Mouse (Mus musculus) A20 (cell line): ENCODE measurements around the gene Cmas.

ENCODE experiments used
- DNase-seq: peaks from one replicate; pipeline ENCODE4 v3.0.0-alpha.2; 2011; ENCODE audit warnings: low read depth, low spot score

The Cmas gene

DNA sequence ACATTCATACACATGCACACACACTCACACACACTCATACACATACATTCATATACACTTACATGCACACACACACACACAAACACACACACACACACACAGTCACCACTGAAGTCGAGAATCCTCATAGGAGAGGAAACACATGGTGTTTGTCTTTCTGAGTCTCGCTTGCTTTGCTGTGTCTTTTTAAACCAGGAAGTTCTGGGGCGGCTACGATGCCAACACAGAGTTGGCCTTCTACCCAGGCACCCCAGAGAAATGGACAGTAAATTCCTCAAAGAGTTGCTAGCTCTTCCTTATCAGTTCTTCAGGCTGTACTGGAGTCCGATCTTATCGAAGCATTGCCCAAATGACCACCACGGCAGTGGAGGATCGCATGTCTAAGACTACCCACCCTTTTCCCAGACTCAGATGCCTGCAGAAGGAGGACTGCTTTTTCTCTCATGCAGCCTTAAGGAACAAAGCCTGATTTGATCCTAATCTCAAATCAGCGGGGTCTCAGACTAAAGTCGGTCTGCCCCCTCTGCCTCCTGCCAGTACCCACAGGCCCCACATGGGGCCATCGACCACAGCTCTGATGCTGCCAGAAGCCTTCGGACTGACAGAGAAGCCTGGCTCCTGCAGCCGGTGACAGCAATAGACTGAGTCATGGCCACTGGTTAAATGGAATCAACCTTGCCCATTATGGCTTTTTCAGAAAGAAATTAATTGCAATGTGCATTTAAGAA is 35.9 kb downstream of the Cmas start:
- DNase-seq, result no peak

DNA sequence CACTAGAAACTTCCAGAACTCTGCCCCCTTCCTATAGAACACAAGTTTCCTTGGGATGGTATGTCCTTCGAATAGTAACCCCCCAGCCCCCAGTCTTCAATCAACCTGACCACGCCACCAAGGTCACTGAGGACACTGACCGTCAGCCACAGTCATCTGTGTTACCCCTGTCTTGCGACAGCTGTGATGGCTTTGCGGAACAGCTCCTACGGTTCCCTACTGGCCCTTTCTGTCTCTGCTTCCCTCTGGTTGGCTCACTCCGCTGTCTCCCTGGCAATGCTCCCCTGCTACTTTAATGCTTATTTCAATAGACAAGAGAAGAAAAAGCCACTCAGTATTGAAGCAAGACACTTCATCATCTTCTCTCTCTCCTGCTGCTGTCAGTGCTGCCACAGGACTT is 37.0 kb downstream of the Cmas start:
- DNase-seq, result no peak

DNA sequence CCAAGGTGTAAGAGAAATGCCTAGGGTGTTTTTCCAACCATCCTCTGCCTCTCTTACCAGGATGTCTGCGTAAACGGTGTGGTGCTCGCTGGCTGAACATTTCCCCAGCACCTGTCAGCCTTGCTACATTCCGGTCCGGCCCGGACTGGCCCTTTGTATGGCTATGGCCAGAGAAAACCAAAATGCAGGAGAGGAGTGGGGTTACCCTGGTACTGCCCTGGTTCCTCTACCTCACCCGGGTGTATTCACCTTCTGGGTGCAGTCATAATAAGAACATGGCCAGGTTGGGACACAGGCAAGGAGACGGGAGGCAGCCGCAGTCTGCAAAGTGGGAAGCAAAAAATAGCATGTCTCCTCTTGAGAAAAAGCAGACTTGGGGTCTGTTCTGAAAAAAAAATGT is 38.6 kb downstream of the Cmas start:
- no peak for DNase-seq

DNA sequence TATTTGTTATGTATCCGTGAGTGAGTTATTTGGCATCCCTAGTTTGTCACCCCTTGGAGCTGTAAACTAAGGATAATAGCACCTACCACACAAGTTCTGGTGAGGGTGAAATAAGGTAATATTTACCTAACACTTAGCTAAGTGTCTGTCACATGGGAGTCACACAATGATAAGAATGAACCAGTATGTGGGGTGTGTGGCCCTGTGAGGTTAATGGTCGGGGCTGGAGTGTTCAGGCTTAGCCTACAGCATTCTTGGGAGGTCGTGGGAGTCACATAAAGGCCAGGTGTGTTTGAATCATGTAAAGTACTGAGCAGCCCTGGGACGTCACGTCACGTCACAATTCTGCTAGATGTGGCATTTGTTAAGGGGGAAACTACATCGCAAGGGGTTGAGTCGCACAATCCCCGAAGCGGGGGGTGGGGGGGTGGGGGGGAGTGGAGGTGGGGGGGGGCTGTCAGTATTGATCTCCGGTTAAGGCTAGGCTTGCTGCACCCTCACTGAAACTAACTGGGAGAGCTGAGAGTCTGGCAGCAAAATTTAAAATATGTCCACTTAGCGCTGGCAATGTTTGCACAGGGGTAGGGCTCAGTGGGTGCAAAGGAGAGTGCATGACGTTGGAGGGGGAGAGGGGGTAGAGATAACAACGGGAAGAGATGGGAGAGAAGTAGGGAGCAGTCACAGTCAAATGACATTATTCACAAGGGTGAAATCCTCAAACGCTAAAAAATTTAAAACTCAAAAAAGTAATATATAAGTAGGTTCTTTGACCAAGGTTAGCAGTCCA is 39.4 kb downstream of the Cmas start:
- DNase-seq, result no peak

DNA sequence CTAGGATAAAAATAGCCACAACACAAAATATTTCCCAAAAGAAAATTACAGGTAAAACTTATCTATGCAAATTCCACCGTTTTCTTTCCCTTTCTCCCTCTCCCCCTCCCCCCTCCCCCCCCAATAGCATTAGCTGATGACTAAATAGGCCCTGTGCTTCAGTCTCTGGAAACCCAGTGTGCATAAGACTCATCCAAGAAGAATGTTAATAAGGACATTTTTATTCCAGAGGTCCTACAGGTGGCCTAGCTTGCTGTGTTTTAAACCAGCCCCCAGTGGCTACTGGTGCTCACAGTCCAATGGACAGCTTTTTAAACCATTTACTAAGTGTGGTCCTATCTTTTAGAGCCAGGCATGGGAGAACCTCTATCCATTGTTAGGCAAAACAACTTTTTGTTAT is 41.5 kb downstream of the Cmas start:
- no peak for DNase-seq

DNA sequence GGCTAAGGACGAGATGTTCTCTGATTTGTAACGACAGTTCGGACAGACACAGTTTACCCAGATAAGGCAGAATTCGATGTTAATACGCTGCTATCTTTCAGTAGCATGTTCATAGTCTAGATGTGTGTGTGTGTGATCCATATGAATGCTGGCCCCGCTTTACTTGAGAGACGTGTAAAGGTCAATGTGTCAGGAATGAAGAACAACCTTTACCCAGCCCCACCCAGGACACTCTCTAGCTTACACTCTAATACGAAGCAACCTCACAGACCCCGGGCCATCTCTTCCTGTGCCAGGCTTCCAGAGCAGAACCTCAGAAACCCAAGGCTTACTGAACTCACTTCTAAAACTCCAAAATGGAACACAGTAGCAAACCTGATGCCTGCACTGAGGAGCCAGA is 42.4 kb downstream of the Cmas start:
- no peak for DNase-seq

DNA sequence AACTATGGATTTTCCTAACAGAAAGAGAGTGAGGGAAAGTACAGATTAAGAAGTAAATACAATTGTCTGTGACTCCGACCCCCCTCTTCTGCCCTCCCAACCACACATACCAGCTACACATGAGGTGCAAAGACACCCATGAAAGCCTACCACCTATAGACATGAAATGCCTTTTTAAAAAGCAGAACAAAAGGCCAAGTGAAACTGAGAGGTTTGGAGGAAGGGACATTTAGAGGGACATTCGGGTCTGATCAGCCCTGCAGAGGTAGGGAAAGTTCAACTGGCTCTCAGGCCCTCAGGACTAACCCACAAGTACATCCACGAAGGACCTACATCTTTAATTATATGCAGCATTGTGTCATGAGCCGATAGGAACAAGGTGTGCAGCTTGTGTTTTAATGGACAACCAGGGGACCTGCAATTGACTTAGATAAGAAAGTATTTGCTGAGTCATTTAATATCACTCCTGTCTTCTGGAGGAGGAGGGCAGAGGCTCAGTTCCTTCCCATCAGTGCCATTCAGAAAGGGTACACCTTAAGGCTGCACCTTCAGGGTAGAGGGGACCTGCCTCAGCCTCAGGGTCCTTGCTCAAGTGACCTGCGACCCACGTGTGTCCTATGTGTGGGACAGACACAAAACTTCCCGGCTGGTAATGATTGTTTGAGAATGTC is 43.4 kb downstream of the Cmas start:
- DNase-seq, result no peak

DNA sequence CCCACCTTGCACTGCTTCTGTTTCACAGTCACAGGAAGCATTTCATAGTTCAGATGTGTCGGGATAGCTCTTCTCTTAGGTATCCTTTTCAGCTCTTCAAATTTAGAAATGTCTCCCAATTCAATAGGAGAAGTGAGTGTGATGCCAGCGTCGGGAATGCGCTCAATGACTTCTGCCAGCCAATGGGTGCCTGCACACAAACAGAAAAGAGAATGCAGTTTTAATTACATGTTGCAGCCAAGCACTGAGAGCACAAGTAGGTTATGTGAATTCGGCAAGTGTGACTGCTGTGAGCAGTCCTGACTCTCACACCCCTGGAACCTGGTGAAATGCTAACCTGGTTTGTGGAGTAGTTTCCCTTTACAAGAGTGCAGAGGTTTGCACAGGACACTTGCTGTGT is 45.2 kb downstream of the Cmas start:
- no peak for DNase-seq

DNA sequence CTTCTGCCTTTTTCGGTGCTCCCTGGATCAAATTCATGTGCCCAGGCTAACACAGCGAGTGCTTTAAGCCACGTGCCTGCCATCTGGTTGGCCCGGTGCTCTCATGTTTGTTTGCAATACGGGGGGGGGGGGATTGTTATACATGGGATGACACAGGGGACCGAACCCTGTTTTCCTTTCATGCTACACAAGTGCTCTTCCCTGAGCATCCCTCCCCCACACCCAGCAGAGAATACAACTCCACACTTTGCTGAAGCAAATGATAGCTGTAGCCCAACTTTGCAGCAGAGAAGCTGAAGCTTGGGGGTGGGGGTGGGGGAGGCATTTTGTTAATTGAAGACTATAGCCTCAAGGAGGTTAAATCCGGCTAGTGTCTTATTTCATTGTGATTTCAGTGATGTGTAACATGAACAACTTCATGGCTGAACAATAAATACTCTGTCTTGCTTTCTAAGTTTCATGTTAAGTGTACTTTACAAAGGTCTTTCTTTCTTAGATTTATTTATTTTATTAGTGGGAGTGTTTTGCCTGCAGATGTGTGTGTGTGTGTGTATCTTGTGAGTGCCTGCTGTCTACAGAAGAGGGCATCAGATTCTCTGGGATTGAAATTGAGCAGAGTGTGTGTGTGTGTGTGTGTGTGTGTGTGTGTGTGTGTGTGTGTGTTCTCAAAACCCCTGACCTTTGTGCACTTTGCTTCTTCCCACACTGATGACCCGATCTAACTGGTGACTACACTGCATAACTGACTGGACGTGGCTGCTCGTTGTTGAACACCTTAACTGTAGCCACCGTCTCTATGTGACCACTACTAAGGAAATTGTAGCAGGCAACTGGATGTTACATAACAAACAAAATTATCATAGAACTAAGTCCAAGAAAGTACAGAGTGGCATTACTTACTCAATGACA is 46.4 kb downstream of the Cmas start:
- no peak for DNase-seq

DNA sequence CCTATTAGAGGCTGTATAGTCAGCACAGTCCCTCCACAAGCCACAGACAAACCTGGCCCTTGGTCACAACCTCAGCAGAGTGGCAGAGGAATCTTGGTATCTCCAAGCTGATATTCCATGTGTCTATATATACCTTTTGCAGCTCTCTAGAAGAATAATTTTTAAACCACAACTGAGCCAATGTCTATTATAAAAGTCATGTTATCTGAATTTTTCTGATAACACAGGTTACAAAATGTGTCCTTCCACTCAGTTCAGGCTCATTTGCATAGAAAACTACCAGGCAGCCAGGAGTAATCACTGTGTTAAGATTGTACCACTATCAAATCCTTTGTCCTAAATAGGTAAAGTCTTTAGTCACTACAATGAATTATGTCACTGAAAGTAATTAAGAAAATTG is 47.9 kb downstream of the Cmas start, which contains the start of gene Sult6b2:
Sult6b2 (minus strand) TSS at position 101 of the 400 bp plus-strand sequence.
- no peak for DNase-seq

DNA sequence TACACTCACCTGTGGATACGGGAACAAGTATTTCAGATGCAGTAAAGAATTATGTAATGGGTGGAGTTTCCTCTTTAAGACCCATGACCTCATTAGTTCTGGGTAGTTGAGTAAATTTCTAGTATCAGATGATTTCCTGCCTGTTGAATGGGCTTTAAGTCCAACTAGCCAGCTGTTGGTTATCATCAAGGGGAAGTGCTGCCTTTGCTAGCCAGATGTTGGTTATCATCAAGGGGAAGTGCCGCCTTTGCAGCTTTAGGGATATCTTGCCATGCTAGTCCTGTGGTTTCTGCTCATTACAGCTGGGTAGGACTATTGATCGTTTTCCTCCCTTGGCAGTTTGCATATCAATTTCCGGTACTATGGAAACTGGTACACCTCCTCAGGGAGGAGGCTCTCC is 49.8 kb downstream of the Cmas start:
- peak; percentile 34 for DNase-seq

DNA sequence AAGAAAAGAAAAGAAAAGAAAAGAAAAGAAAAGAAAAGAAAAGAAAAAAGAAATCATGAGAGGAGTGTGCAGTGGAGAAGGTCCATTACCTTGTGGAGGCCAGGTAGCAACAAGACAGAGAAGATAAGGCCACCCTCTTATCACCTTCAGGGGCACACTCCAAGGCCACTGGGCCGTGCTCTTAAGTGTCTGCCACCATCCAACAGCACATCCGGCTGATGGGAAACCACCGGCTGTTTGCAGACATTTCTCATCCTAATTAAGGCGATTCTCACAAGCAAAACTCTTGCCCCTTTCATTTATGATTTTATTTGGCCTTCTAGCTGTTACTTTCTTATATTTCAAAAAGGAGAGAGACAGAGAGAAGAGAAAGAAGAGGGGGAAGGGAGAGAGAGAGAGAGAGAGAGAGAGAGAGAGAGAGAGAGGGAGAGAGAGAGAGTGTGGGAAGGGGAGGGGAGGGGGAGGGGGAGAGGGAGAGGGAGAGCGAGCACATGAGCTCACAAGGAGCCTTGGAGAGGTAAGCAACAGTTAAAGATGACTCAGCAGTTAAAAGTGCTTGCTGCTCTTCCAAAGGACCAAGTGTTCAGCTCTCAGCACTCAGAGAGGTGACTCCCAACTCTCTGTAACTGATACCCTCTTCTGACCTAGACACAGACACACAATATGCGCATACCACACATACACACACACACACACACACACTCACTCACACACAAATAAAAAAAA is 53.0 kb downstream of the Cmas start:
- peak; percentile 9 for DNase-seq

DNA sequence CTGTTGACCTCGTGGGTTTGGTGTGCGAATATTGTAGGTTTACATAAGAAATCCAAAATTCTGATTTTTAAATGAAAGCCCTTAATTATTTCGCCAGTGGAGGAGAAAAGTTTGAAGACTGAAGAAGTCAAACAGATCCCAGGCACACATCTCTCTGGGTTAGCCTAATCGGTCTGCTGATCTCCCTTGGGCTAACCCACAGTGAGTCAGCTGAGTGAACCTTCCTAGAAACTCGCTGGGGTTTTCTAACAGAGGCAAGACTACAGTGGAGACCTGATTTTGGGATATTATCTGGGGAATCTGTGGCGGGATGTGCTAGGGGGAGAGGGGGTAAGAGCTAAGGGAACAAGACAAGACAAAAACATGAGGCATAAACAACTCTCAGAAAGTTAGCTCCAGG is 53.8 kb downstream of the Cmas start:
- no peak for DNase-seq

DNA sequence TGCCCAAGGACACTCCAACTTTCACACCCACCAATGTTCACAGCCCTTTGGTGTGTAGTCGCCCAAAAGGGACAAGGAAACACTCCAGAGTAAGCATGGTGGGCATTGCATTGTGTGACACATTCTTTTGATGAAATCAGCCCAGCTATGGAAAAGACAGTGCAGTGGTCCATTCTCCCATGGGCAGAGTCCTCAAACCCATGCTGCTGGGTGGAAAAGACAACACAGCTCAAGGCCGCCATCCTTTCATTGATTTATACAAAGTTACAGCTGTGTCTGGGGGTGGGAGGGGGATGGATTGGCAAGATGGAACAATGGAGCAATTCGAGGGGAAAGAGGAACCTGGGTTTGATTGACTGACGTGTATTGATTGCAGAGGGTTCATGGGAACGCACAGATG is 56.5 kb downstream of the Cmas start:
- no peak for DNase-seq

DNA sequence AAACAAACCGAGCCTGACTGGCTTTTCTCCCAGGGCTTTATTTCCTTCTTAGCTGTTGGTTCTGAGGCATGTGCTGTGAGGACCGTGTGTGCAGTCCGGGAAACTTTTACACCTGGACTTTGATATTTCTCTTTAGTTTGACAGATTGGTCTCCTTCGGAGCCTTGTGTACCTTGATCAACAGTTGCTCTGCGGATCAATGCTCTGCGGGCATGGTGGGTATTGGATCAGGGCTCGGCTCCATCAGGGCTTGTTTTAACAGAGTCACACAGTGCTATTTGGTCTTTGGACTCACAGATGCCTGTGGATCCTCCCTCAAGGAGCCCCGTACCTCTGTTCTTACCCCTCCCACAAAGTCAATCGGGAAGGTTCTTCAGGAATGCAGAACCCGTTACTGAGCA is 57.5 kb downstream of the Cmas start:
- DNase-seq, result no peak

DNA sequence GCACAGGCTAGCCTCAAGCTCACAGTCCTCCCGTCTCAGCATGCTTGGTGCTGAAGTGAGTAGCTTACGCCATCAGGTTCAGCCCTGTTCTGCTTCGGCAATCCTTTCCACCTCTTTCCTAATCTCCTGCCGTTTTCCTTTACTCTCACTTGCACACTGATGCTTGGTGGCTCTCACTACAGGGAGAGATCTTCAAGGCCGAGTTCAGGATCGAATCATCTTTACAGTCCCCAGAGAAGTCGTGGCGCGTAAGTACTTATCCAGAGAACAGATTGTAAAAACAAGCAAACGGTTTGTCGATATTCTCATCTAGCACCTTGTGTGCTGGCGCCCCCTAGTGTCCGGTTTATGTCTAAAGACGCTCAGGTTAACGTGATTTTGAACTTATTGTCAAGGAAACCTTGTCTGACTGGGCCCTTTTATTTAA is 58.0 kb downstream of the Cmas start:
- DNase-seq, result peak; percentile 88

DNA sequence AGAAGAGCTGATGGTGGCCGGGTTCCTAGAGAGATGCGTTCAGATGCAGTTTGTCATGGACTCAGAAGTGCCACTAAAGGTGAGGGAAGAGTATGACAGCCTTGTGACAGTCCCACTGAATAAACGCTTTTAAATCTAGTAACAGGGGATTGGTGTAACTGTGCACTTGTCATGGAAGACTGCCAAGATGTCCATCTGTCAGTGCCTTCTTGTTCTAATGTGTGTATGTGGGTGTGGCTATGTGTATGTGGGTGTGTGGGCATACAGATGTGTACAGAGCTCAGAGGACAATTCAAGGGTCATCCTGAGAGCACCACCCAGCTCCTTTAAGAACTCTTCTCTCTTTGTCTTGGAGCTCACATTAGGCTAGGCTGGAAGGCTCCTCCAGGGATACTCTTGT is 59.0 kb downstream of the Cmas start:
- DNase-seq, result no peak

DNA sequence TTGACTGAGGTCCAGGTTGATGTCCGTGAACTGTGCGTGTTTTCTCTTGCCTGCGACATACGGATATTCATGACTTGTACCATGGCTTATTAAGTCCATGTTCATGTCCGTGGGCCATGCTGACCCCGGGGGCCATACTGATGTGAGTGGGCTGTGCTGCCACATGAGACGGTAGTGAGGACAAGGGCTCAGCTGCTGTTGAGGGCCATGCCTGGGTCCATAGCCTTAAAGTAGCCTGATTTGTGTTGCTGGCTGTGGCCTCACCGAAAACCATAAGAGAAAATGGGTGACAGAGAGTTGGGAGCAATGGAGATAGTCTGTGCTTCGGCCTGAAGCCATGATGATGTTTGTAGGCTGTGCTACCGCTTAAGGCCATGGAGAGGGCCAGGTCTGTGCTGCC is 61.8 kb downstream of the Cmas start:
- no peak for DNase-seq

DNA sequence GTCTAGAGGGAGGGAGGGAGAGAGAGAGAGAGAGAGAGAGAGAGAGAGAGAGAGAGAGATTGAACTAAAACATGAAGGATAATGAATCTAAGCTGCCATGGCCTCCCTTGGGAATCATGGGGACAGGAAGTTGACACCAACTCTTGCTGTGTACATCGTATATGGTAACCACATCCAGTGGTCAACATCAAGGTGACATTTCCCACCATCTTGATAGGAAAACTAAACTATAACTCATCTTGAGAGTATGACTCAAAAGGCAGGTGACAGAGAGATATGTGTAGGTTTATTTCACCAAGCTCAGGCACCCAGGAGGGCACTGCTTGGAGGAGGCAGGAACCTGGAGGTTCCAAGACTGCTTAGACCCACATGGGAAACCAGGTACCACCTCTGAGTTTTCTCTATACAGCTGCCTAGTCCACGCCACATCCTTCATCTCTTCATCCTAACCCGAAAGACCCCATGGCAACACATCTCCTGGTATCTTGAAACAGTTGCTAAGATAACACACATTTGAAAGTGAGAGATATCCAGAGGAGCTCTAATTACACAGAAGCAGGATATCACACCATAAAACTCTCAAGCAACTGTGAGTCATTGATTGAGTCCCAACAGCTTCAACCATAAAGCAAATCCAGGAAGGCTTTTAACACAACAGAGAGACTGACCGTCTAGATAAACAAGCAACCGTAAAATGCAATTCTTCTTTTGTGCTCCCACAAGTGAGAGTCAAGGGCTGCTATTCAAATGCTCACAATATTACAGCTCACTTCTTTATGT is 66.7 kb downstream of the Cmas start:
- no peak for DNase-seq
